Mouse (Mus musculus): ENCODE results near the gene Fut2. TPM values are rescaled to one million over a fixed set of nuclear protein-coding genes. Genes with fewer than 3 reads are reported as not detected.

The Fut2 gene
- polyA plus RNA-seq, 1 experiment = 0.01 TPM

- no peak overlapping the region for H3ac ChIP-seq (ENCODE audit: control insufficient read depth, insufficient read length, low read depth)
- H3K27me3 ChIP-seq (ENCODE audit: control insufficient read depth, insufficient read depth, insufficient read length) = no peaks in the 10 kb centered on the region
- no peak overlapping the region for H3K4me3 ChIP-seq (ENCODE audit: insufficient read depth, poor library complexity, severe bottlenecking)
- no peaks in the 10 kb centered on the region for H3K79me2 ChIP-seq (ENCODE audit: control insufficient read depth, insufficient read depth)
- no peaks in the 10 kb centered on the region for H3K36me3 ChIP-seq (ENCODE audit: control insufficient read depth, insufficient read depth)
- no peaks in the 10 kb centered on the region for H3K79me3 ChIP-seq (ENCODE audit: low read depth)
- TF ChIP-seq MYOD1 (IDR thresholded peaks at IDR 0.05; ENCODE audit: control insufficient read depth, insufficient read length, low read depth) (no peak), MYOG (IDR thresholded peaks at IDR 0.05; ENCODE audit: control insufficient read depth, extremely low read depth, insufficient read length) (no peak), CTCF (IDR thresholded peaks at IDR 0.05; ENCODE audit: control insufficient read depth, insufficient read depth, insufficient read length) (no peak), MAX (IDR thresholded peaks at IDR 0.05) (no peak)
These were observed 24.7 kb downstream of the Fut2 start for GRCm38 (mm10) chr7:45641391-45642040.

- no peak overlapping the region for H3ac ChIP-seq (ENCODE audit: control insufficient read depth, insufficient read length, low read depth)
- no peaks in the 10 kb centered on the region for H3K79me2 ChIP-seq (ENCODE audit: control insufficient read depth, insufficient read depth)
- H3K79me3 ChIP-seq (ENCODE audit: low read depth) = no peaks in the 10 kb centered on the region
- no peak overlapping the region for H3K4me3 ChIP-seq (ENCODE audit: insufficient read depth, poor library complexity, severe bottlenecking)
- H3K36me3 ChIP-seq (ENCODE audit: control insufficient read depth, insufficient read depth) = no peaks in the 10 kb centered on the region
- H3K27me3 ChIP-seq (ENCODE audit: control insufficient read depth, insufficient read depth, insufficient read length) = no peaks in the 10 kb centered on the region
- TF ChIP-seq FOSL1 (IDR thresholded peaks at IDR 0.05; ENCODE audit: insufficient read depth, low read length, poor library complexity, severe bottlenecking) = no peak
- no peak for TF ChIP-seq CTCF (IDR thresholded peaks at IDR 0.05; ENCODE audit: control insufficient read depth, insufficient read depth, insufficient read length)
- no peak for TF ChIP-seq MAX (IDR thresholded peaks at IDR 0.05)
- no peak for TF ChIP-seq MYOG (IDR thresholded peaks at IDR 0.05; ENCODE audit: control insufficient read depth, extremely low read depth, insufficient read length)
- TF ChIP-seq MYOD1 (IDR thresholded peaks at IDR 0.05; ENCODE audit: control insufficient read depth, insufficient read length, low read depth) = no peak
- no peak for TF ChIP-seq USF1 (IDR thresholded peaks at IDR 0.05; ENCODE audit: low read depth)
- TF ChIP-seq CEBPB (IDR thresholded peaks at IDR 0.05; ENCODE audit: low read depth) = no peak
These were observed 25.8 kb downstream of the Fut2 start for GRCm38 (mm10) chr7:45640191-45640957.

GRCm38 (mm10) chr7:45639561-45640027 is 26.6 kb downstream of the Fut2 start, which contains the start of gene Mamstr:
Gene Mamstr, plus strand, starts transcription at chr7:45639977.
- no peaks in the 10 kb centered on the region for H3K27me3 ChIP-seq (ENCODE audit: control insufficient read depth, insufficient read depth, insufficient read length)
- no peak within 1 kb of the TSS for H3ac ChIP-seq (ENCODE audit: control insufficient read depth, insufficient read length, low read depth)
- H3K79me2 ChIP-seq (ENCODE audit: control insufficient read depth, insufficient read depth) = no peaks in the 10 kb centered on the region
- H3K36me3 ChIP-seq (ENCODE audit: control insufficient read depth, insufficient read depth) = no peaks in the 10 kb centered on the region
- TF ChIP-seq MYOD1 (IDR thresholded peaks at IDR 0.05; ENCODE audit: control insufficient read depth, insufficient read length, low read depth) (peak; percentile 99), MYOG (IDR thresholded peaks at IDR 0.05; ENCODE audit: control insufficient read depth, extremely low read depth, insufficient read length) (no peak)
- no peak within 1 kb of the TSS for H3K4me3 ChIP-seq (ENCODE audit: insufficient read depth, poor library complexity, severe bottlenecking)
- no peaks in the 10 kb centered on the region for H3K79me3 ChIP-seq (ENCODE audit: low read depth)

GRCm38 (mm10) chr7:45638623-45639401 is 27.4 kb downstream of the Fut2 start:
- Histone ChIP-seq H3K79me3 (ENCODE audit: low read depth) (no peaks in the 10 kb centered on the region), H3ac (ENCODE audit: control insufficient read depth, insufficient read length, low read depth) (no peak overlapping the region), H3K4me3 (ENCODE audit: insufficient read depth, poor library complexity, severe bottlenecking) (no peak overlapping the region), H3K79me2 (ENCODE audit: control insufficient read depth, insufficient read depth) (no peaks in the 10 kb centered on the region), H3K27me3 (ENCODE audit: control insufficient read depth, insufficient read depth, insufficient read length) (no peaks in the 10 kb centered on the region), H3K36me3 (ENCODE audit: control insufficient read depth, insufficient read depth) (no peaks in the 10 kb centered on the region)
- TF ChIP-seq CTCF (IDR thresholded peaks at IDR 0.05; ENCODE audit: control insufficient read depth, insufficient read depth, insufficient read length) (no peak), FOSL1 (IDR thresholded peaks at IDR 0.05; ENCODE audit: insufficient read depth, low read length, poor library complexity, severe bottlenecking) (no peak), MAX (IDR thresholded peaks at IDR 0.05) (no peak), MYOG (IDR thresholded peaks at IDR 0.05; ENCODE audit: control insufficient read depth, extremely low read depth, insufficient read length) (no peak)

- H3K4me3 ChIP-seq (ENCODE audit: insufficient read depth, poor library complexity, severe bottlenecking) = no peak overlapping the region
- no peaks in the 10 kb centered on the region for H3K27me3 ChIP-seq (ENCODE audit: control insufficient read depth, insufficient read depth, insufficient read length)
- no peaks in the 10 kb centered on the region for H3K79me2 ChIP-seq (ENCODE audit: control insufficient read depth, insufficient read depth)
- no peaks in the 10 kb centered on the region for H3K36me3 ChIP-seq (ENCODE audit: control insufficient read depth, insufficient read depth)
- H3K79me3 ChIP-seq (ENCODE audit: low read depth) = no peaks in the 10 kb centered on the region
- TF ChIP-seq FOSL1 (IDR thresholded peaks at IDR 0.05; ENCODE audit: insufficient read depth, low read length, poor library complexity, severe bottlenecking) (no peak), CTCF (IDR thresholded peaks at IDR 0.05; ENCODE audit: control insufficient read depth, insufficient read depth, insufficient read length) (no peak), MYOG (IDR thresholded peaks at IDR 0.05; ENCODE audit: control insufficient read depth, extremely low read depth, insufficient read length) (no peak), MYOD1 (IDR thresholded peaks at IDR 0.05; ENCODE audit: control insufficient read depth, insufficient read length, low read depth) (no peak), CEBPB (IDR thresholded peaks at IDR 0.05; ENCODE audit: low read depth) (no peak), MAX (IDR thresholded peaks at IDR 0.05) (no peak), USF1 (IDR thresholded peaks at IDR 0.05; ENCODE audit: low read depth) (no peak)
- no peak overlapping the region for H3ac ChIP-seq (ENCODE audit: control insufficient read depth, insufficient read length, low read depth)
These were observed 28.5 kb downstream of the Fut2 start for GRCm38 (mm10) chr7:45637710-45638109.

Measured in C2C12 (cell line).